Mouse (Mus musculus) left cerebral cortex, adult 8-10 months (tissue): ENCODE results near the gene Slc13a2. TPM values are rescaled to one million over a fixed set of nuclear protein-coding genes. Genes with fewer than 3 reads are reported as not detected.
A peak's percentile ranks its signal among the peaks of the same experiment; 100 is the strongest.

Source experiments
- DNase-seq, 2 experiments: peaks; one replicate each; pipeline ENCODE4 v3.0.0; 2022; ENCODE audit warnings: low spot score in 2 of 2
- total RNA-seq, 4 experiments: library from RNA; stranded (reverse); gene quantifications; 2 replicates each; pipeline ENCODE4 v1.2.4; 2022

Gene Slc13a2
- total RNA-seq: not detected

DNA sequence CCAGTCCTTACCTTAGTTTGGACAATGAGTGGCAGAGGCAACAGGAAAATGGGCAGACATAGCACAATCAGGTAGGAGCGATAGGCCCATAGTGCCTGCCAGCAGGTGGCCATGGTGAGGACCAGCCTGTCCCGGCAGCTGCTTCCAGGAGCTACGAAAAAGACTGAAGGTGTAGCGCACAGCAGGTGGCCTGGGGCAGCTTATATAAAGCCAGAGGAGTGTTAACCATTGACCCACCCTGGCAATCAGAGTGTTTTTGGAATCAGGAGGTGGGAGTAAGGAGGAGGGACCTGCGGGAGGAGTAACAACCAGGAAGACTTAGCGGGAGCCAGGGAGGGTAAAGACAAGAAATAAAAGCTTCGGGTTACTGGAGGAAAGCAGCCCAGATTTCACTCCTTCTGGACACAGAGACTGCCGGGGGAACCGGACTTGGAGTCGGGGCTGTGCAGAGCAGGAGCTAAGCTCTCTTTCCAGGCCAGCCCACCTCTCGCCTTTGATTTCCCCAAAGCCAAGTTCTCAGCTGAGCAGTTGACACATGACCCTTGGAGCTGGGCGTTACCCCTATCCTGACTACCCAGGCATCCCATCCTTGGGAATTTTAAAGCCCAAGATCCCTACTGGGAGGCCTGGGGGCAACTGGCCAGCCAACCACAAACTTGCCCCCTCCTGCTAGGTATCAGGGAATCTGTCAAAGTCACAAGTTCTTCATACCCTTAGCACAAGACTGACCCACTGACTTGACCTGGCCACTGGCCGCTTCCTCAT lies at the start of gene Slc13a2:
Slc13a2 (minus strand) TSS at position 163 of the 765 bp plus-strand sequence.
- no peak for DNase-seq

DNA sequence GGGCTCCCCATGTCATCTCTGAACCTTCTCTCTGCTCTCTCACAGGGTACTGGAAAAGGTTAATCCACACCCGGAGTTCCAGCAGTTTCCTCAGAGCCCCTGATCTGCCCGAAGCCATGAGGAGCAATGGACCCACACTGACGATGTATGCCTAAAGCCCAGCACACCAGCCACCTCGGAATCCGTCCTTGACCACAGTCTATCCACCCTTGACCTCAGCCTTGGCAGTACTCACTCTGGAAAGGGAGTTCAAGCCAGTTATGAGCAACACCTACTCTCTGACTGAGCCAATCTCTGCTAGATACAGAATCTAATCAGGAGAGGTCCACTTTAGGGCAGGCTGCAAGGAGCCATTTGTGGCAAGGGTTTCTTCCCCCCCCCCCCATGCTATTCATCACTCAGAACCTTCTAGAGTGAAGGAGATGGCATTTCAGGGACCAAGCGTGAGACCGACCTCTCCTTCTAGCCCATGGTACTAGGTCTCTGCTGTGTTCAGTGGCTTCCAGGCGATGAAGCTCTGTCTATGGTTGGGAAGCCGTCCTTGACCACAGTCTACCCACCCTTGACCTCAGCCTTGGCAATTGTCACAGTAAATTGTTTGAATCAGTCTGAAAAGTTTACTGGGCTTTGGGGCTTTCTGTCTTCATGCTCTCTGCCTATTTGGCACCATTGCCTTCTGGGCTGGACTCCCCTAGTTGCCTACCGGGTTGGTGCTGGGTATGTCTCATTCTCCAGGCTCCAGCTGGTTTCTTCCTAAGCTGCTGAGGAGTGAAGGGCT lies 49.5 kb upstream of the Slc13a2 start:
- no peak for DNase-seq

DNA sequence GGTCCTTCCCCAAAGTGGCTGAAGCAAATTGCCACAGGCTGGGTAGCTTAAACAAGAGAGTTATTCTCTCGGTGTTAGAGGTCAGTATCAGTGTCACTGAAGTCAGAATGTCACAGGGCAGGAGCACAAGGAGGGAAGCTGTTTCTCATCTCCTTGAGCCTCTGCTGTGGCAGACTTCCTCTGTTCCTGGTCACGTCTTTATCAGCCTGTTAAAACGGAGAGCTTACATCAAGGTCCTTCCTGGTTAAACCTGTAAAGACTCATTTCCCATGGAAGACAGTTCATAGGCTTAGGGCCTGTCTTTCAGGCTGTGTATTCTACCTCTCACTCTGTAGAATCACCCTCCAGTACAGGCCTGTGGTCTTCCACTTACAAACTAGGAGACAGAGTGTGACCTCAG lies 45.9 kb upstream of the Slc13a2 start:
- no peak for DNase-seq

DNA sequence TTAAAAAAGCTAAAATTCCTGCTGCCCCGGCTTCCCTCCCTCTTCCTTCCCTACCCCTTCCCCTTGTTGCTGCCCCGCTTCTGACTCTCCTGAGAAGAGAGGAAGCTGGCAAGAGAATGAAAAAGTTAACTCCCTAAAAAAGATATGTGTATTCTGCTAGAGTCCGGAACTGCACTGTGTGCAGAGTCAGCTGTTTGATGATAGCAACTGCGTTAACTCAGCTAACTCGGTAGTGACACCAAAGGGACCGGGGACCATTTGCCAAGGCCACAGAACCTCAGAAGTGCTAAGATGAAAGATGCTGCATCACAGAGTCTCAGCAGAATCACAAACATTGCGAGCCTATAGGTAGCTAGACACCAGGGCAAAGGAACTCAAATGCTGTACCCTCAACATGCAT lies 45.5 kb upstream of the Slc13a2 start:
- no peak for DNase-seq

DNA sequence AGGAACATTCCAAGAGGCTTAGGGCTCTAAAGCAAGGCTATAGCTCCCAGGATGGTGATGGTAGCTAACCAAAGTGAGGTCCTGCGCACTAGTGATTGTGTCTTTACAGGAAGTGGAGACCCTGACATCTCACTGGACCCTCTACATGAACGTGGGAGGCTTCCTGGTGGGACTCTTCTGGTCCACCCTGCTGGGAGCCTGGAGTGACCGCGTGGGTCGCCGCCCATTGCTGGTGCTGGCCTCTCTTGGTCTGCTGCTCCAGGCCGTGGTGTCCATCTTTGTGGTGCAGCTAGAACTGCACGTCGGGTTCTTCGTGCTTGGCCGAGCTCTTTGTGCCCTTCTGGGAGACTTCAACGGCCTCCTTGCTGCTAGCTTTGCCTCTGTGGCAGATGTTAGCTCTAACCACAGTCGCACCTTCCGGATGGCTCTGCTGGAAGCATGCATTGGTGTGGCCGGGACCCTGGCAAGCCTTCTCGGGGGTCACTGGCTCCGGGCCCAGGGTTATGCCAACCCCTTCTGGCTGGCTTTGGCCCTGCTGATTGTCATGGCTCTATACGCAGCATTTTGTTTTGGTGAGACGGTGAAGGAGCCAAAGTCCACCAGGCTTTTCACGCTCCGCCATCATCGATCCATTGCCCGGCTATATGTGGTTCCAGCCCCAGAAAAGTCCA lies 44.4 kb upstream of the Slc13a2 start:
- no peak for DNase-seq

DNA sequence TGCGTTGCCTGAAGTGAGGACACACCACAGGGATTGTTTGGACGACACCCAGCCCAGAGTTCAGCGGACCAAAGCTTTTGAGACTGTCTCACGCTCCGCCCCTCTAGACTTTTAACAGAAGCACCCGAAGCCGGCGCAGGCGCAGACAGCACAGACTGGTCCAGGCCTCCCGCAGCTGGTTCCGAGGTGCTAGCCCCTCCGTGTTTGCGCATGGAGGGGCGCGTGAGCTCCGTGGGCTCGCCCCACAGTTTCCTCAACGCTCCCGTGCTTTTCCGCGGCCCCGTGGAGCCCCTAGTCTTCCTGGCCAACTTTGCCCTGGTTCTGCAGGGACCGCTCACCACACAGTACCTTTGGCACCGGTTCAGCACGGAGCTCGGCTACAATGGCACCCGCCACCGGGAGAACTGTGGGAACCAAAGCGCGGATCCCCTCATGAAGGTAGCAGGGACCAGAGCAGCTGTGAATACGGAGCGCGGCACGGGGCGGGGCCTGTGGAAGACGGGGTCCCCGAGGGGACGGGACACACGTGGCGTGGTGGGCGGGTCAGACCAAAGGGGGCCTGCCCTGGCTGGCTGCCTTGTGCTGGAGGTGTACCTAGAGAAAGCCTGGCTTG lies 43.7 kb upstream of the Slc13a2 start, which contains the start of gene Slc46a1:
Slc46a1 (plus strand) TSS at position 130 of the 613 bp plus-strand sequence.
- DNase-seq: peak; percentile 53 to 70

DNA sequence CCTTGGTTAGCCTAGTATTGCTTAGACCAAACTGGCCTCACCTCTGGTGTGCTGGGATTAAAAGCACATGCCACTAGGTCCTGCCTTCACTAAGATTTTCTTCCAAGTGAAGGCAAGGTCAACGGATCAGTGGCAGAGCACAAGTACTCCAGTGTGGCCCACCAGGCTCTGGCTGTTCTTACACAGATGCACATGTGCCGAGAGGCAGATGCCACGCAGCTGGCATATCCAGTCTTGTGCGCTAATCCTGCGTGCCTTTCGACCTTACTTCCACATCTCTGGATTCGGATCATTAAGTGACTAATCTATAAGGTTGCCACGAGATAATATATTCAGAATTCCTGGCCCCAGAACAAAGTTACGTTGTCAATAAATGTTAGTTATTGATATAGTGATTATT lies 43.1 kb upstream of the Slc13a2 start:
- no peak for DNase-seq

DNA sequence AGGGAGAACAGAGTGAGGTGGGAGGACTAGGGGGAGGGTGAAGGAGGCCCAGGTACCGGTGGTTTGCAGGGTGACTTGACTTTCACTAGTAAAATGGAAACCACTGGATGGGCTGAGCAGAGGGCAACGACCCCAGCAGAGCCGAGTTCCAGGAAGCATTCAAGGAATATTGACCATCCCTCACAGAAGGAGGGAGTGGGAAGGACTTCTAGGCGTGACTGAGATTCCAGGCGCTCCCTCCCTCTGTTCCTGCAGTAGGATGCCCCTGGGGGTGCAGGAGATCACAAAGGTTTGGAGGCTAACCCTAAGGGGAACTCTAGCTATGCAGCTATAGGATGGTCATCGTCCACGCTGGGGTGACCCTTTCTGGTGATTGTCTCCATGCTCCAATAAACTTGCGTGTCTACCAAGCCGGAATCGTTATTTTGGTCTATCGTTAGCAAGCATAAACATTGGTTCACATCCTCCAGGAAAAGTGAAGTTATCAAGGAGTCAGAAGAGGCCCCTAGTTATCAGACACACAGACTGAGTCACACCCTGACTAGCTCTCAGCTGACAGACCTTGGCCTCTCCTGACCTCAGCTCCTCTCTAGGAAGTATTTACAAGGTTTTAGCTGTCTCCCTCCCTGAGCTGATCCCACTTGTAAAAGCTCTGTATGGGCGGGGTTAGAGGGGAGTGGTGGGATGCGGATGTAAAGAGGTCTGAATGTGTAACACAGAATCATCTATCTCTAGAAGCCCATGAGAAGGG lies 41.4 kb upstream of the Slc13a2 start:
- no peak for DNase-seq

DNA sequence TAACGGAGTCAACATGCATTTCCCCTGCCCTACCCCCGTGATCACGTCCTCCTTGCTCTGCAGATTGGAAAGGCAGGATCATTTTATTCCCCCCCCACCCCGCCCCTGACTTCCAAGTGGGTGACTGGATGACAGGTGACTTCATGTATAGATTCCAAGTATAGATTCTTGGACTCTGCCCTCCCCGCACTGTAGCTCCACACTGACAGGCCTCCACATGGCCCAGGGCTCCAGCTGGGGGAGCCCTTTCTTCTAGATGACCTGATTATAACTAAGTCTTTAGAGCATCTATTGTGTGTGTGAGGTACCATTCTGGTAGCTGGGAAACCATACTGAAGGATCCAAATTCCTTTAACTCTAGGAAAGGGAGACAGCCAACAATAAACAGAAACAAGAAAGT lies 40.7 kb upstream of the Slc13a2 start:
- DNase-seq: no peak

DNA sequence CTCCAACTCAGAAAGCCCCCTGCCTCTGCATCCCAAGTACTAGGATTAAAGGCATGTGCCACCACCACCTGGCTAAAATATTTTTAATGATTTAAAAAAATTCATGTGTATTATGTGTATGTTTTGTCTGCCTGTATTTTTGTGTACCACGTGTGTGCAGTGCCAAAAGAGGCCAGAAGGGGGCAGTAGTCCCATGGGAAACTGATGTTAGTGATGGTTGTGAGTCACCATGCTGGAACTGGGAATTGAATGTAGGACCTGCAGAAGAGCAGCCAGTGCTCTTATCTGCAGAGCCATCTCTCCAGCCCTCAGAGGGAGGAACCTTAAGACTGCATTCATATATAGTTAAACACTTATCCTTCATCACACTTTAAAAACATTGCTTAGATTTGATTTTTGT lies 39.9 kb upstream of the Slc13a2 start:
- no peak for DNase-seq

DNA sequence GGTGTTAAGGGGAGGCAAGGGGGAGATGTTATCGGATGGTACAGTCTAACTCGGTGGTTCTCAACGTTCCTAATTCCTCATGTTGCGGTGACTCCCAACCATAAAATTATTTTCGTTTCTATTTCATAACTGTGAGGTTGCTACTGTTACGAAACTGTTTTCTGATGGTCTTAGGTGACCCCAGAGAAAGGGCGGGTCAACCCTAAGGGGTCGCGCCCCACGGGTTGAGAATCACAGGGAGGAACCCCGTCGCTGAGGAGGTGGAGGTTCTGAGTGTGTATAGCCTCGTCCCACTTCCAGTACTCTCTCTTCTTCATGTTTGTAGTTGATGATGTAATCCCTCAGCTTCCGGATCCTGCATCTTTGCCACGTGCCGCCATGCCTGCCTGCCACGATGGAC lies 36.7 kb upstream of the Slc13a2 start:
- no peak for DNase-seq

DNA sequence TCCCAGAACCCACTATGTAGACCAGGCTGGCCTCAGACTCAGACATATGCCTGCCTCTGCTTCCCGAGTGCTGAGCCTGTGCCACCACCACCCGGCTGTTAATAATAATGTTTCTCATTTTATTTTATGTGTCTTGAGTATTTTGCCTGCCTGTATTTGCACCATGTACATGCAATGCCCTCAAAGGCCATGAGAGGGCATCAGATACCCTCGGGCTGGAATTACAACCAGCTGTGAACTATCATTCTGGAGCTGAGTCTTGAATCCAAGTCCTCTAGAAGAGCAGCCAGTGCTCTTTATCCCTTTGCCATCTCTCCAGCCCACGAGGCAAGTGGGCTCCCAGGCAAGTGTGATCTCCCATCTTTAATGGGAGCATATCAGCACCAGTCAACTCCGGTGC lies 33.3 kb upstream of the Slc13a2 start:
- no peak for DNase-seq

DNA sequence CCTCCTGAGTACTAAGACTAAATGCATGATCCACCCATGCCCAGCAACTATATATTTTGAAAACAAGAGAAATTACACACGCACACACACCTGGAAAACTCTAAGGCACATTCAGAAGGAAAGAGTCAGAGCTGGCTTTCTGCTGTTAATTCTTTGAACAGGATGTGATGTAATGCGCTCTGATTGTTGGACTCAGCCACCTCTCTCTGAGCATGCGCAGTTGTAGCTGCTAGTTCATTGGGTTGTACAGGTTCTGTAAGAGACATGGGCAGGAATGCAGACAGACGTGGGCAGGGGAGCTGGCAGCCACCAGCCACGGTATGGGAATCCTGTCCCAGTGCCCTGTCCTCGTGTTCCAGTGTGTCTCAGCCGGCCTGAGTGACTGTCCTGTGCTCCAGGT lies 32.3 kb upstream of the Slc13a2 start:
- no peak for DNase-seq

DNA sequence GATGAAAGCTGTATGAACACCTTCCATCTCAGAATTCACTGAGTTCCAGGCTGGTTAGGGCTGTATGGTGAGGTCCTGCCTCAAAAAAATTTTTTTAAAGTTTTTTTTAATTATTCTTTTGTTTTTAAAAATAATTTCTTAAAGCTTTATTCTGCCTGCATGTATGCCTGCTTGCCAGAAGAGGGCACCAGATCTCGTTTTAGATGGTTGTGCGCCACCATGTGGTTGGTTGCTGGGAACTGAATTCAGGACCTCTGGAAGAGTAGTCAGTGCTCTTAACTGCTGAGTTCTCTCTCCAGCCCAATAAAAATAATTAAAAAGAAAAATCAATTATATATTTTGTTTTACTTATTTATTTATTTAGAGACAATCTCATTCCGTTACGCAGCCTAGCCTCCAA lies 31.7 kb upstream of the Slc13a2 start:
- no peak for DNase-seq

DNA sequence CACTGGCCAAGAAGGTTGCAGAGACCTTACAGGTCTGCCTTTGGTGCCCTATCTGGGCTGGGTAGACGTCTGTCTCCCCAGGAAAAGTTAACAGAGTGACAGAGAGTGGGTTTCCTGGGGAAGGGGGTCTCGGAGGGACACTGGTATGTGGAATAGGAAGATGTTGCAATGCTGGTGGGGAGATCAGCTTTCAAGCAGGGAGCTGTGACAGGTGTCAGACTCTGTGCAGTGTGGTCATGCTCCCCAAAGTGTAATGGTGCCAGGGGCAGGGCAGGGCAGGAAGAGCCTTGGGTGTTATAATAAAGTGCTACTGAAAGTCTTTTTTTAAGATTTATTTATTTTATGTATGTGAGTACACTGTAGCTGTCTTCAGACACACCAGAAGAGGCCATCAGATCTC lies 28.3 kb upstream of the Slc13a2 start:
- no peak for DNase-seq

DNA sequence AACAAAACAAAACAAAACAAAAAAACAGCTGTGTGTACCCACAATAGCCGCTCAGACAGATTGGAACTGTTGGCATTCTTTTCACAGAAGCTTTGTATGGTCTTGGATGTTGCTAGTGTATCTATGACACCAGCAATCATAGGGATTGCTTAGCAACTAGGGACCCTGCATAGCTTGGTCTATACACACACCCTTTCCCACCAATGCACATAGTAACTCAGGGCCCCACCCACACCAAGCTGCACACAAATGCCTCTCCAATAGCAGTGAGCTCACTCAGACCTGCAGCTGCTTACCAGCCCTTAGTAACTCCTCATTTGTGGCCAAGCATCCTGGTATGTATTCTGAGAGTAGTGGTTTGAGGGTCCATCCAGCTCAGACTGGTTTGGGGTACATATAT lies 26.2 kb upstream of the Slc13a2 start:
- no peak for DNase-seq

DNA sequence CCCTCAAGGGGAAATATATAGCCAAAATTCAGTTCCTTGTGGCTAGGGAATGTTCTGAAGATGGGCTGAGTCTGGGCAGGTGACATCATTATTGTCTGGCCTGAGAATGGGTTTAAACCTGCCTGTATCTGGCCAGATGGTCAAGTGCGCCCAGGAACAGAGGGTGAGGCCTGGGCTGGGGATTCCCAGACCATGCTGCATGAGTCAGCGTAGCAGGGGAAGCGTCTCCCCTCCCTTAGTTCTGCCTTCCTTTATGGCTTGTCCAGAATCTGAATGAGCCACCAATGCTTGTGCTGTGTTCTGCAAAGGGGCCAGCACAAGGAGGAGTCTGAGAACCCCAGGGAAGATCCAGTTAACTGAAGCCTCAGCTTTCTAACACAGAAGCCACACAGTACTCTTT lies 25.2 kb upstream of the Slc13a2 start:
- no peak for DNase-seq

DNA sequence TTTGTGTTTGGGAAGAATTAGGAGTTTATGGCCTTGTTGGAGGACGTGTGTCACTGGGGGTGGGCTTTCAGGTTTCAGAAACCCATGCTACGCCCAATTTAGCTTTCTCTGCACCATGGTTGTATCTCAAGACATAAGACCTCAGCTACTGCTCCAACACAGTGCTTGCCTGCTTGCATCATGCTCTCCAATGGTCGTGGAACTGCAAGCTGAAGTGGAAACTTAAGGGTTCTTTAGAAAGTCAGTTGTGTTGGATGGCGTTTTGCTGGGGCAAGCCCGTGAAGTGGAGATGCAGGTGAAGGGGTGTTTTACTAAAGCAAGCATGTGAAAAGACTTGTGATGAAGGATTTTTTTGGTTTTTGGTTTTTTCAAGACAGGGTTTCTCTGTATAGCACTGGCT lies 21.1 kb upstream of the Slc13a2 start:
- no peak for DNase-seq

DNA sequence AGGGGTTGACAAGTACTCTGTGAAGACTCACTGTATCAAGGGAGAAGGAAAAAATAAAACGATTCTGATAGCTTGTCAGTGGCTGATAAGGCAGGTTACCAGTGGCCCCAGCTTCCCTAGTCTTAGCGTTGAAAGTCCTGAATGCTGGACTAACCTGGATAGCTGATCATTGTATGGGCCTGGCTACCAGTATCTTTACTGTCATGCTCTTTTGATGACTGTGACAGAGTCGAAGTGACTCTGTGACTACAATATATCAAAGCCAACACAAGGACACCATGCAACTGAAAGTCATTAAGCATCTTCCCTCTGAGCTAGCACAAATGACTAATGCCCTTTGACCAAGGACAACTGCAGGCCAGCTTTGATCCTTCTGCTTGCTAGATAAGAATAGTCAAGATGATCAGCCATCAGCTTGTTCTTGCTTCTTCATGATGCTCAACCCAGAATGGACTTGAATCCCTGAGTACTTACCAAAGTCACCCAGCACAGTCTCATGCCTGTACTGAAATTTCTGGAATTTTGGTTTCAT lies 16.4 kb upstream of the Slc13a2 start:
- no peak for DNase-seq

DNA sequence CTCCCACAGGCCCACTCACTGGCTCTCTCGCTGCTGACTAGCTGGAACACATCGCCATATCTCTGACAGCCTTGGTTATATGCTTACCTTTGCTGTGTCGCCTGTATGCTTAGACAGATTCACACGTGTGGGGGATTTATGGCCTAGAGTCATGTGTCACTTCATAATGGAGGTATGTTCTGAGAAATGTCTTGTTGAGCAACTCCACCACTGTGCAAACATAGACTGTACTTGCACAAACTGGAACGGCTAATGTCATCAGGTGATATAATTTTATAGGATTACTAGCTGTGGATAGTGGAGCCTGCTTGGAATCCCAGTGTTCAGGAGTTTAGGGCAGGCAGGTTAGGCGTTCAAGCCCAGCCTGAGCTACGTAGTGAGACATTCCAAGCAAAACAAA lies 15.2 kb upstream of the Slc13a2 start:
- no peak for DNase-seq

DNA sequence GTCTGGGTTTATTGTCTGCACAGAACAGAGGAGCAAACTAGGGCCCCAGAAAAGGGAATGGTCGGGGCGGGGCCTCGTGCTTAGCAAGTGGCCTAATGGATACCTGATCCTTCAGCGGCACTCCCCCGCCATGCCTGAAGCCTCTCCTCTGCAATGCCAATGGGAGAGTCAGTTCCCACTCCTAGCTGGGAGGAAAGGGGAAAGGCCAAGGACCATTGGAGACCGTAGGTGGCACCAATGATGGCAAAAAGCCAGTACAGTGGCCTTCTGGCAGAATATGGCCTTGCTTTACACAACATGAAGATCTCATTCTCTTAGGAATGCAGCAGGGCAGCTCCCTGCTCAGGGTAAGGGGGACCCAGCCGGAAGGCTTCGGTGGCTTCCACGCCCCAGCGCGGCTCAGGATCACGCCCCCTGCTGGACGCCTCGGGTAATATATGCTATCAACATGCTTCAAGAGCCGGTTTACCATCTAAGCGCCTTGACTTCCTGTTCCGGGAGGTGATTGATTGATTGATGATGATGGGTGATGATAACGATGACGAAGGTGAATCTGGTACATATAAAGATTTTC lies 13.8 kb upstream of the Slc13a2 start:
- no peak for DNase-seq
